Mouse (Mus musculus): ENCODE data around the gene Zfp275. TPM values are rescaled to one million over a fixed set of nuclear protein-coding genes. Genes with fewer than 3 reads are reported as not detected.
"Not testable (repeated sequence)": the region's sequence is repeated elsewhere in the genome, so short reads cannot be mapped to it uniquely, and the experiment has no call there.

Gene Zfp275
- polyA plus RNA-seq (2016; fragmentation: Nextera tagmentation; extraction: Ambion mirVana), result 20.7 and 22.1 TPM in 2 replicates

DNA sequence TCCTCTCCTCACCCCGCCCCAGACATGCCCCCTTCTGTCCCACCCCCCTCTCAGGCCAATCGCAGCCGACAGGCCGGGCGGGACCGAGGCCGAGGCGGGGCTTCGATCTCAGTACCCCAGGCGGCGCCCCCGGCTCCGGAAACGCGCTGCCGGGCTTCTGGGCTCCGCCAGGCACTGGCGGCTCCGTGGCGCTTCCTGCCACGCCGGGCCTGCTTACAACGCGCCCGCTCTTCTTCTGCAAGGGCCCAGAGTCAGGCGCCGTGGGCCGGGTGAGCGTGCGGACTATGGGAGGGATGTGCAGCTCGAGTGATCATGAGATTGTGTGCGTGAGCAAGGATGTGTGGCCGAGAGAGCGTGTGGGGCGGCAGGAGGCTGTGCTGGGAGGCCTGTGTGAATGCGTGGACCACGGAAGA is at the start of gene Zfp275:
TSS of gene Zfp275 (plus strand) at position 139 of the 413 bp plus-strand sequence.
- peak within 1 kb of the TSS; percentile 60 for H3K4me2 ChIP-seq
- ATAC-seq (ENCODE audit: low FRiP score), result peak; percentile 94
- peak within 1 kb of the TSS; percentile 56; the same call in 1 of the 2 replicates for H3K27ac ChIP-seq
- H3K9me3 ChIP-seq, result no peaks in the 10 kb centered on the region
- no peaks in the 10 kb centered on the region for H3K27me3 ChIP-seq
- H3K4me3 ChIP-seq (replicated peaks), result peak within 1 kb of the TSS; percentile 57
- whole genome bisulfite sequencing, result 15% methylated on average over 36 of the region's 37 CpGs
- H3K9ac ChIP-seq, result peak within 1 kb of the TSS; percentile 68
- H3K36me3 ChIP-seq (replicated peaks), result no peaks in the 10 kb centered on the region
- peaks cover 6% of the 10 kb centered on the region for H3K4me1 ChIP-seq

DNA sequence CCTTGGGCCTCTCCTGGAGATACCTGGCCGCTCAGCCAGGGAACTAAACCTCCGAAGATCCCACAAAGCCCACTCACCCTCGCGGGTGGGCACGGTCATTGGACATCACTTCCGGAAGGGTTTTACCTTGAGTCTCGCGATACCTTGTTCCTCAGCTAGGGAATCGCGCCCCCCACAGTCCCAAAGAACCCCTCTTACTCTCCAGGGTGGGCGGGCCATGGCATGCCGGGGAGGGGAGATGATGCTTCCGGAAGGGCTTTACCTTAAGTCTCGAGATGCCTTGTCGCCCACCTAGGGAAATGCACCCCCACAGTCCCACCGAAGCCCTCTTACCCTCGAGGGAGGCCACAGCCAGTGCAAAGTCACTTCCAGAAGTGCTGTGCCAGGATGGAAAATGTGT is 49.5 kb upstream of the Zfp275 start, which contains the start of the genes Xlr5a and Xlr5c:
TSS of gene Xlr5a (minus strand) at position 101 of the 400 bp plus-strand sequence.
TSS of gene Xlr5c (minus strand) at position 101 of the 400 bp plus-strand sequence.
- not testable (repeated sequence) for H3K4me3 ChIP-seq (replicated peaks); H3K36me3 ChIP-seq (replicated peaks); H3K9ac ChIP-seq; H3K4me2 ChIP-seq; H3K9me3 ChIP-seq; H3K4me1 ChIP-seq; ATAC-seq (ENCODE audit: low FRiP score); H3K27ac ChIP-seq; H3K27me3 ChIP-seq
- WGBS, result 92% methylated on average over 15 of the region's 17 CpGs

DNA sequence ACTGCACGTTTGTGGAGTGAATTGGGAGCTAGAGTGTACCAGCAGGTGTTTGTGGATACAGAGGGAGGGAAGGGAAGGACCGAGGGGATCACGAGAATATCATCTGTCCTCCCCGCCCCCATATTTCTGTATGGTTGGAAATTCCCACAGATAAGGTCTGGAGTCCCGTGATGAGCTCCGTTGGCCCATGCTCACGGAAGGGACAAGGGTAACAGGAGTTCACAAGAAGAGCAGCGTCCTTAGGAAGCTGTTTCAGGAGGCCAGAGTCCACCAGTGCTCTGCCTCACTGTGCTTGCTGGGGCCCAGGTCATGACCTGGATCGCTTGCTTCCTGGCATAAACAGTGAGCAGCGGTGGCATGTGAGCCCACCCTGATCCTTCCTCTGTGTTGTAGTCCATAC is 46.7 kb upstream of the Zfp275 start:
- not testable (repeated sequence) for H3K4me2 ChIP-seq; H3K27me3 ChIP-seq; H3K4me1 ChIP-seq; H3K4me3 ChIP-seq (replicated peaks); H3K36me3 ChIP-seq (replicated peaks); ATAC-seq (ENCODE audit: low FRiP score); H3K9ac ChIP-seq; H3K27ac ChIP-seq; H3K9me3 ChIP-seq
- WGBS, result 78% methylated on average over 10 of the region's 10 CpGs

DNA sequence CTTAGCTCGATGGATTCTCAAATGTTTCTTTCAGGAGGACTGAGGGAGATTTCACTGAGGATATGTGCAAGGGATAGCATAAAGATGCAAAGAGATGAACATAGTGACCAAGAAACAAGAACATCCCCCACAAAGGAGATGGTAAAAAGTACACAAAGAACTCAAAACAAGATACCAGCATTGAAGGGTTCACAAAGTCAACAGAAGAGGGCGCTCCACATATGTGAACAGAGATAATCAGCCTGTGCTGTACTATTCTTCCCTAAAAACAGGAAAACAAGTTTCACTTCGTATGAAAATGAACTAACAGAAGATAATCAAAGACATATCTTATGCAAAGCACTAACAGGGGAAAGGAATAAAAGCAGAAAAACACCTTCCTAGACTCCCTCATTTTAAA is 29.9 kb upstream of the Zfp275 start:
- H3K4me1 ChIP-seq, result no peaks in the 10 kb centered on the region
- H3K9ac ChIP-seq, result no peak overlapping the region
- 41% methylated on average over 3 of the region's 3 CpGs for WGBS
- H3K27ac ChIP-seq, result no peak overlapping the region
- no peak overlapping the region for H3K4me2 ChIP-seq
- H3K27me3 ChIP-seq, result no peaks in the 10 kb centered on the region
- no peaks in the 10 kb centered on the region for H3K36me3 ChIP-seq (replicated peaks)
- ATAC-seq (ENCODE audit: low FRiP score), result no peak
- H3K4me3 ChIP-seq (replicated peaks), result no peak overlapping the region
- no peaks in the 10 kb centered on the region for H3K9me3 ChIP-seq

DNA sequence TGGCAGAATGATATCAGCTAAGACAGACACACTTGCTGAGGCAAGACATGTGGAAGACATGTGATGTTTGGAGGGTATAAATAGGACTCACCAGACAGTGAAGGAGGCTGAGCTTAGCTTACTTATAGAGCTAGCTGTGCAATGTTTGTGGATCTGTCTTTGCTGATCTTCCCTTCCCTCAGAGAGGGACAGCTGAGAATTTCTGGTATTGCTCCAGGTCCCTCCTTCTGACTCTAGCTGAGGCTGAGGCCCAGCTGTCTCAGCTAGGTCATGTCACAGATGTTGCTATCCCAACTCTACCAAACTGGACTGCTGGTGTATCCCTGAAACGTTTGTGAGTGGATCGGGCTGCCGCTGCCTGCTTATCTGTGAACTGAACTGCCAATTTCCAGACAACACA is 21.4 kb upstream of the Zfp275 start:
- Histone ChIP-seq H3K36me3 (replicated peaks) (no peaks in the 10 kb centered on the region), H3K4me2 (no peak overlapping the region), H3K4me1 (no peaks in the 10 kb centered on the region), H3K4me3 (replicated peaks) (no peak overlapping the region), H3K27me3 (no peaks in the 10 kb centered on the region), H3K27ac (no peak overlapping the region), H3K9ac (no peak overlapping the region), H3K9me3 (no peaks in the 10 kb centered on the region)
- 79% methylated on average over 3 of the region's 3 CpGs for WGBS
- ATAC-seq (ENCODE audit: low FRiP score), result no peak

DNA sequence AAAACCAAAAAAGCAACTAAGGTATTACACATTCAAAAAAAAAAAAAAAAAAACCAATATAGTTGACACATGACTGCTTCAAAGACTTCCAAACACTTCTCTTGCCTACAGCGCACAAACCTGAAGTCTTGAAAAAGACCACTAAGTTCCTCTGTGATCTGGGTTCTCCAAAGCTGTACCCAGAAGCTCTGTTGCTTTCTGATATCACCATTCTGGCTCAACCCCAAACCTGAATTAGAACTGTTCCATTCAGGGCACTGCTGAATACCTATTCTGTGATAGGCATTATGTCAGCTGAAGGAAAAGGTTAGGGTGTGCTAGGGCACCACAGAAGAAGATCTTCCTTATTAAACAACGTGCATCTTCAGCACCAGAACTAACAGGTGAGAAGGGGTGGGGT is 15.2 kb upstream of the Zfp275 start:
- ATAC-seq (ENCODE audit: low FRiP score), result no peak
- WGBS, result 81% methylated on average over 2 of the region's 2 CpGs
- Histone ChIP-seq H3K27me3 (no peaks in the 10 kb centered on the region), H3K9ac (no peak overlapping the region), H3K4me3 (replicated peaks) (no peak overlapping the region), H3K4me1 (no peaks in the 10 kb centered on the region), H3K9me3 (no peaks in the 10 kb centered on the region), H3K36me3 (replicated peaks) (no peaks in the 10 kb centered on the region), H3K4me2 (no peak overlapping the region), H3K27ac (no peak overlapping the region)

DNA sequence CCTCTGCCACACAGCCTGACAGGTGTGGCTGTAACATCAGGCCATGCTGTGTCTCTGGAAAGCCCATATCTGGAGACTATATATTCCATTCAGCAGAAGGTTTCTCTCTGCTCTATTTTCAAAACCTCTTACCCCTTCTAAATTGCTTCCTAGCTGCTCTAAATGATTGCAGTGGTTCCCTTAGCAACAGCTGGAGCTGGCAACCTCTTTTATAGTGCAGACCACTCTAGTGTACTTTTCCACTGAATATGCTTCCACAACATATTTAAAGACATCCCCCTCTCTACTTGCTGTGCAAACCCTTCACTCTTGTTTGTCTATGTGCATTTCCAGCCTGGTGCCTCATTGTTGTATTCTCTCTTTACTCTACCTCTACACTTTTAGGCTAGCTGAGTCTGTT is 8.9 kb upstream of the Zfp275 start:
- Histone ChIP-seq H3K9me3 (no peaks in the 10 kb centered on the region), H3K9ac (no peak overlapping the region), H3K27me3 (0 out of 2 replicates have a peak, but pooled peaks cover 4% of the 10 kb centered on the region), H3K36me3 (replicated peaks) (no peaks in the 10 kb centered on the region), H3K4me3 (replicated peaks) (no peak overlapping the region), H3K27ac (no peak overlapping the region), H3K4me2 (no peak overlapping the region), H3K4me1 (no peaks in the 10 kb centered on the region)
- no peak for ATAC-seq (ENCODE audit: low FRiP score)

DNA sequence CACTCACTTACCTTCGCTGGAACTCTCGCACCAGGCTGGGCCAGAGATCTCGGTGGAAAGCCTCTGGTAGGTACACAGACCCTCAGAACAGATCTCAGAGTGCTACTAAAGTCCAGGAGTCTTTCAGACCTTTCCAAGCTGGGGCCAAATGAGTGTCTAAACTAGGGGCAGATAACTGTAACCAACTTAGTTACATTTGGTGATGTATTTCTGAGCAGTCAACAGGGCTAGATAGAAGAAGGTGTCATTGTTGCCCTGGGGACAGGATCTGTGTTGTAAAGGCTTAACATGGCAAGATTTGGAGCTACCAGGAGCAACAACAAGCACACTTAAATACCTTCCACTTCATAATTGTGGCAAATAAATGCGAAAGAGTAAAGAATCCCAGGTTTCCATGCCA is 5.7 kb upstream of the Zfp275 start, which contains the start of gene Gm45015:
TSS of gene Gm45015 (minus strand) at position 101 of the 400 bp plus-strand sequence.
- Histone ChIP-seq H3K4me1 (no peaks in the 10 kb centered on the region), H3K36me3 (replicated peaks) (no peaks in the 10 kb centered on the region), H3K27ac (no peak within 1 kb of the TSS), H3K9ac (no peak within 1 kb of the TSS), H3K4me3 (replicated peaks) (no peak within 1 kb of the TSS), H3K27me3 (0 out of 2 replicates have a peak, but pooled peaks cover 4% of the 10 kb centered on the region), H3K4me2 (no peak within 1 kb of the TSS), H3K9me3 (no peaks in the 10 kb centered on the region)
- WGBS, result 90% methylated on average over 4 of the region's 4 CpGs
- ATAC-seq (ENCODE audit: low FRiP score), result no peak

DNA sequence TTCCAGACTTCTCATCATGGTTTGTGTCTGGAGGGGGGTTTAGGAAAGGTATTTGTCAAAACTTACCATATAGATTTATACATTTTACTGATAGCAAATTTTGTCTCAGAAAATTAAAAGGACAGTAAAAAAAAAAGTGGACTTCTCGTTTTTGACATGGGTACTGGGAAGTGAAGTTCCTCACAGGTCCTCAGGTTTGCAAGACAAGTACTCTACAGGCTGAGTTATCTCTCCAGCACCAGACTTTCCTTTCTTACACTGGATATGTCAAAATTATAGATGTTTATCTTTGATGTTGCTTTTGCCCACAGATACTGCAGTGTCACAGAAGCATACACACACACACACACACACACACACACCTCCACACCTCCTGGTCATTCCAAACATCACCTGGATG is 948 bp upstream of the Zfp275 start:
- no peak overlapping the region for H3K9ac ChIP-seq
- H3K4me2 ChIP-seq, result no peak overlapping the region
- WGBS, result 50% methylated on average over 1 of the region's 1 CpGs
- peaks cover 6% of the 10 kb centered on the region for H3K4me1 ChIP-seq
- ATAC-seq (ENCODE audit: low FRiP score), result no peak
- no peaks in the 10 kb centered on the region for H3K9me3 ChIP-seq
- 0 out of 2 replicates have a peak, but pooled peaks cover 2% of the 10 kb centered on the region for H3K27me3 ChIP-seq
- no peaks in the 10 kb centered on the region for H3K36me3 ChIP-seq (replicated peaks)
- no peak overlapping the region for H3K27ac ChIP-seq
- no peak overlapping the region for H3K4me3 ChIP-seq (replicated peaks)

DNA sequence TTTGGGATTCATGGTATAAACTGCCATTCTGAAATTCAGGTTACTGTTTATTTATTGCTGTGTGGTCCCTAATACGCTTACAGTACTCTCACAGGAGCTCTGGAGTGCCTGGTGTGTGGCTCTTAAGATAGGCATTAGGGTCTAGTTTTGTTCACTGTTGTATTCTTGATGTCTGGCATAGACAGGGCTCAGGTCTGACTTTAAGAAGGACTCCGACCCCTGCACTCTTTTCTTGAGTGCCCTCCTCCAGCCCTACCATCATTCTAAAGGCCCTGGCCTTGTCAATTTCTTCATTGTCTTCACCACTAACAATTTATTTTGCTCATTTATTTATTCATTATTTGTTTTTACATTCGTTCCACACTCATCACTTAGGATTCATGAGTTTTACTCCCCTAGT is 353 bp upstream of the Zfp275 start:
- Histone ChIP-seq H3K4me2 (peak overlapping the region; percentile 60), H3K27ac (no peak overlapping the region), H3K4me1 (peaks cover 6% of the 10 kb centered on the region), H3K4me3 (replicated peaks) (peak overlapping the region; percentile 57), H3K9ac (peak overlapping the region; percentile 68), H3K9me3 (no peaks in the 10 kb centered on the region), H3K27me3 (no peaks in the 10 kb centered on the region), H3K36me3 (replicated peaks) (no peaks in the 10 kb centered on the region)
- ATAC-seq (ENCODE audit: low FRiP score), result peak; percentile 44
- 35% methylated on average over 3 of the region's 3 CpGs for WGBS

DNA sequence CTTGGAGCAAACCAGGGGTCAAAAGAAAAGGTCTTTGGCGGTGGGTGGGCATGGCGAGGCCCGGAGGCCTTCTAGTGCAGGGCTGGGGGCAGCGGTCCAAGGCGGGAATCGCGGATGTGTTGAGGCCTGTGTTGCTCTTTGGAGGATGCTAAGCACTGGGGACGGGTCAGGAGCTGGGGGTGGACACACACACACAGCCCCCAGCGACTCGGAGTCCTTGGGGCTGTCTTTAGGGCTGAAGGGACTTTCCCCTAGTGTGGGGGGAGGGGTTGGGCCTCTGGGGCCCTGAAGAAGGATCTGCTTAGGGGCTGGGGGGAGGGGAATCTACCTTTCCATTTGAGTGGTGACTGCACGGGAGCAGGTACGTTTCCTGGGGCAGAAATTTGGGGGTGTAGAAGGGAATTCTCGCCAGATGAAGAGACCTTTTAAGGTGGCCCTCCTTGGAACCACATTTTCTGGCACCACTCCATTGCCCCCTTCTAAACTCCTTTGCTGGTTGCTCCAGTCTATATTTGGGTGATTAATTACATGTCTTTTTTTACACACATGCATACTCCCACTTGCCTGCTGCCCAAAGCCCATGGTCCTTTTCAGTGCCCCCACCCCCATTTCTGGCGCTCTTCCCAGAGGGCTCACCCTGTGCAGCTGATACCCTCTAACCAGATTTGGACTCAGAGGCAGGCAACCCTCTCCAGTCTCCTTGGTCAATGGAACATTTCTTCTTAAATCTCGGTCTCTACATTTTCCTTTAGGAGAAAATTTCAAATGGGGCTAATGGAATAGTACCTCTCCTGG is 717 bp downstream of the Zfp275 start:
- Histone ChIP-seq H3K4me3 (replicated peaks) (peak overlapping the region; percentile 57), H3K4me2 (peak overlapping the region; percentile 60), H3K9ac (peak overlapping the region; percentile 68), H3K27ac (0 out of 2 replicates have a peak overlapping the region, but pooled peaks have one; percentile 56), H3K9me3 (no peaks in the 10 kb centered on the region), H3K27me3 (no peaks in the 10 kb centered on the region), H3K36me3 (replicated peaks) (no peaks in the 10 kb centered on the region), H3K4me1 (peaks cover 6% of the 10 kb centered on the region)
- WGBS, result 27% methylated on average over 15 of the region's 15 CpGs
- ATAC-seq (ENCODE audit: low FRiP score), result peak; percentile 67

DNA sequence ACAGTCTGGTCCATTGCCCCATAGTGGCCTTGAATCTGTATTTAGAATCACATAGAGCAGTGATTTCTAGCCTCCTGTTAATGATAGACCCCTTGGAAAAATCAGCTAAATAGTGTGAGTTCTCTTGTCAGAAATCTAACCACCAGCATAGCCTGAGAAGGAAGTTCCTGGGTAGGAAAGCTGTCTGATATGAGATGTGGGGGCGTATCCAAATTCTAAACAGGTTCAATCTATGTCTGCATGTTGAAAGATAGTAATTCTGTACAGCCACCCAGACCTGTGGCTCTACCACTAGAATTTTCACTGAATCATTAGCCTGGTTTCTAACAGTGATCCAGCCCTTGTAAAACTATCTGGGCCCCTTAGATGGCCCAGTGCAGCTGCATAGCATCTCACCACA is 1.4 kb downstream of the Zfp275 start:
- Histone ChIP-seq H3K4me1 (peaks cover 6% of the 10 kb centered on the region), H3K9me3 (no peaks in the 10 kb centered on the region), H3K27me3 (no peaks in the 10 kb centered on the region), H3K4me2 (peak overlapping the region; percentile 60), H3K9ac (no peak overlapping the region), H3K36me3 (replicated peaks) (no peaks in the 10 kb centered on the region), H3K4me3 (replicated peaks) (no peak overlapping the region), H3K27ac (no peak overlapping the region)
- no peak for ATAC-seq (ENCODE audit: low FRiP score)
- 100% methylated on average over 1 of the region's 1 CpGs for WGBS

DNA sequence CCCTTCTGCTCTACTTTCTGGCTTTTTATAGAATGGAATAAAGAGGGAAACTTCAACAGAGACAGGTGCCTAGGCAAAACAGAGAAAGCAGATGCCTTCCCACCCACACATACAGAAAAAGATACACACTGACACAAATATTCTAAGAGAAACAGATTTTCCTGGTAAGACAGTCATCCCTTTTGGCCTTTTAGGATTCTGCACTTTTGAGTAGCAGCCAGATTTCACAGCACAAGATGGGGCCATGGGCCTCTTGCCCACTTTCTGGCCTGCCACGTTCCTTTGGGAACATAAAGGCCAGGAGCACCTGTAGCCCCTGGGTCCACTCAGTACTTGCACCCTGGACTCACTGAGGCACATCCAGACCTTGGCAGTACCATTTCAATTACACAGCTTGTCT is 1.9 kb downstream of the Zfp275 start:
- H3K4me1 ChIP-seq, result peaks cover 6% of the 10 kb centered on the region
- no peak overlapping the region for H3K27ac ChIP-seq
- no peak for ATAC-seq (ENCODE audit: low FRiP score)
- H3K4me2 ChIP-seq, result no peak overlapping the region
- H3K4me3 ChIP-seq (replicated peaks), result no peak overlapping the region
- no peaks in the 10 kb centered on the region for H3K9me3 ChIP-seq
- 83% methylated on average over 1 of the region's 1 CpGs for WGBS
- no peak overlapping the region for H3K9ac ChIP-seq
- no peaks in the 10 kb centered on the region for H3K36me3 ChIP-seq (replicated peaks)
- no peaks in the 10 kb centered on the region for H3K27me3 ChIP-seq

Measured in forebrain, embryonic 12.5 days (tissue).